Mouse (Mus musculus) monocyte, adult 5-6 weeks (primary cell): ENCODE results near the gene Gm5938. TPM values are rescaled to one million over a fixed set of nuclear protein-coding genes. Genes with fewer than 3 reads are reported as not detected.

Source experiments
- ATAC-seq: fragments of 153-309, 156-312 bp; replicated peaks from 2 replicates; pipeline ENCODE4 v1.8.0; 2017; ENCODE audit warnings: mild to moderate bottlenecking; ENCODE audit not compliant: low TSS enrichment, insufficient number of reproducible peaks, severe bottlenecking, poor library complexity, low FRiP score
- total RNA-seq: library from RNA; stranded (forward); fragments of 200-1000, 200-491, 200-594 nt; gene quantifications from 3 replicates; pipeline ENCODE4 v1.2.3, GENCODE M21; 2017

Gm5938 gene
- not detected in 3 replicates for total RNA-seq

- ATAC-seq: no peak
These were observed at the start of gene Gm5938 for GRCm38 (mm10) chrX:78125167-78125566. TSS of gene Gm5938 (plus strand) at chrX:78125467.

- no peak for ATAC-seq
These were observed 34.0 kb upstream of the Gm5938 start, which contains the start of gene Obp1a for GRCm38 (mm10) chrX:78091274-78091673. TSS of gene Obp1a (minus strand) at chrX:78091374.

Other genes with a start within 250 kb of the Gm5938 start
- not detected in 3 replicates for gene 5430402E10Rik, start 200.4 kb upstream of the Gm5938 start, total RNA-seq
- not detected in 3 replicates for gene Obp1a, start 34.1 kb upstream of the Gm5938 start, total RNA-seq
- not detected in 3 replicates for gene Obp1b, start 61.3 kb downstream of the Gm5938 start, total RNA-seq
- not detected in 3 replicates for gene Gm14743, start 120.5 kb downstream of the Gm5938 start, total RNA-seq
- not detected in 3 replicates for gene 4930480E11Rik, start 244.2 kb downstream of the Gm5938 start, total RNA-seq